In genomic region chr13:94030551-94030950, GRCm38 (mm10) we compare ENCODE assay signal across 15 mouse cellular contexts.
"Had no signal": no experiment of that assay in that cellular context is flagged by ENCODE, and none has a peak within 500 bp of the region (broad histone marks: within the 10 kb centered on the region; RNA-seq: fewer than 3 reads in every experiment).

No protein-coding gene starts in this region.

- H3K27me3 ChIP-seq: liver, embryonic 13.5 days; midbrain, embryonic 12.5 days; stomach, embryonic 15.5 days had no signal

- H3K4me2 ChIP-seq: liver, embryonic 13.5 days; midbrain, embryonic 12.5 days; stomach, embryonic 15.5 days had no signal

- H3K27ac ChIP-seq: left cerebral cortex, adult 2 months; liver, embryonic 13.5 days; midbrain, embryonic 12.5 days; stomach, embryonic 15.5 days had no signal

- H3K4me3 ChIP-seq: left cerebral cortex, adult 2 months; liver, embryonic 13.5 days; midbrain, embryonic 12.5 days; stomach, embryonic 15.5 days had no signal

- DNase-seq: kidney, adult 2 months; kidney, postnatal 10 days; kidney, postnatal 36 days; layer of hippocampus, postnatal 36 days; liver, embryonic 13.5 days; lung, adult 2 months; lung, postnatal 14 days; lung, postnatal 4 days; right cerebral cortex, adult 18-20 months; right cerebral cortex, postnatal 14 days; right cerebral cortex, postnatal 4 days; thymus, postnatal 25 days had no signal

- H3K36me3 ChIP-seq: liver, embryonic 13.5 days; midbrain, embryonic 12.5 days; stomach, embryonic 15.5 days had no signal

- H3K4me1 ChIP-seq: liver, embryonic 13.5 days; midbrain, embryonic 12.5 days; stomach, embryonic 15.5 days had no signal

- H3K9ac ChIP-seq: liver, embryonic 13.5 days; midbrain, embryonic 12.5 days; stomach, embryonic 15.5 days had no signal

- H3K9me3 ChIP-seq: liver, embryonic 13.5 days; midbrain, embryonic 12.5 days; stomach, embryonic 15.5 days had no signal
